Mouse (Mus musculus) hindbrain, postnatal 0 days (tissue): ENCODE results near the gene Amer3. TPM values are rescaled to one million over a fixed set of nuclear protein-coding genes. Genes with fewer than 3 reads are reported as not detected.
"Not testable (repeated sequence)": the region's sequence is repeated elsewhere in the genome, so short reads cannot be mapped to it uniquely, and the experiment has no call there.

Source experiments
- ATAC-seq: fragments of 200-750 bp; cut with Nextera tagmentation; 2 replicates; pipeline ENCODE4 v1.8.0; 2017; ENCODE audit warnings: mild to moderate bottlenecking, moderate TSS enrichment, moderate library complexity
- DNase-seq: peaks from one replicate; pipeline ENCODE4 v3.0.0-alpha.2; 2015; ENCODE audit warnings: low spot score
- H3K27ac ChIP-seq: fragments of 300-500 bp; sonication (generic); 2 replicates; pipeline ENCODE4 v1.5.1; 2014; ENCODE audit warnings: mild to moderate bottlenecking
- H3K27me3 ChIP-seq: fragments of 300-500 bp; sonication (generic); 2 replicates; pipeline ENCODE4 v1.6.1; 2014; ENCODE audit warnings: low read length, mixed read lengths; ENCODE audit not compliant: insufficient read depth
- H3K36me3 ChIP-seq: fragments of 300-500 bp; sonication (generic); 2 replicates; pipeline ENCODE4 v1.6.1; 2014; ENCODE audit warnings: low read length, mixed read lengths; ENCODE audit not compliant: insufficient read depth
- H3K4me1 ChIP-seq: fragments of 300-500 bp; sonication (generic); 2 replicates; pipeline ENCODE4 v1.6.1; 2014; ENCODE audit warnings: antibody characterized with exemption, low read length, mixed read lengths; ENCODE audit not compliant: insufficient read depth
- H3K4me2 ChIP-seq: fragments of 300-500 bp; sonication (generic); 2 replicates; pipeline ENCODE4 v1.6.1; 2014; ENCODE audit warnings: low read depth, mild to moderate bottlenecking, low read length, moderate library complexity, mixed read lengths
- H3K4me3 ChIP-seq: fragments of 300-500 bp; sonication (generic); 2 replicates; pipeline ENCODE4 v1.5.1; 2014; ENCODE audit warnings: low read length
- H3K9ac ChIP-seq: fragments of 300-500 bp; sonication (generic); replicated peaks from 2 replicates; pipeline ENCODE4 v1.6.1; 2014; ENCODE audit warnings: mild to moderate bottlenecking, low read length, moderate library complexity, mixed read lengths
- H3K9me3 ChIP-seq: fragments of 300-500 bp; sonication (generic); 2 replicates; pipeline ENCODE4 v1.6.1; 2016; ENCODE audit warnings: low read length, mixed read lengths
- CTCF ChIP-seq: IDR thresholded peaks from 2 replicates; pipeline ENCODE4 v1.5.1; 2016; ENCODE audit warnings: antibody characterized with exemption, control low read depth, low read depth
- WGBS: fragments of 180-500 bp; shearing (Covaris S2); extraction: QIAGEN DNeasy Blood & Tissue Kit; methylation state at CpG from one replicate; pipeline ENCODE4 v1.1.7; 2014; 5-methylcytosine and 5-hydroxymethylcytosine counted together
- polyA plus RNA-seq: library from polyadenylated mRNA; unstranded; fragments of >200 nt; fragmentation: Nextera tagmentation; extraction: Ambion mirVana; gene quantifications from 2 replicates; pipeline ENCODE4 v1.2.1, GENCODE M21; 2015
- total RNA-seq: library from RNA; depleted of rRNA; stranded (reverse); fragments of >200 nt; gene quantifications from 2 replicates; pipeline ENCODE4 v1.2.3, GENCODE M21; 2014; rRNA removed

Amer3 gene
- total RNA-seq (51.5 and 55.3 TPM in 2 replicates), polyA plus RNA-seq (15.4 and 18.2 TPM in 2 replicates)

DNA sequence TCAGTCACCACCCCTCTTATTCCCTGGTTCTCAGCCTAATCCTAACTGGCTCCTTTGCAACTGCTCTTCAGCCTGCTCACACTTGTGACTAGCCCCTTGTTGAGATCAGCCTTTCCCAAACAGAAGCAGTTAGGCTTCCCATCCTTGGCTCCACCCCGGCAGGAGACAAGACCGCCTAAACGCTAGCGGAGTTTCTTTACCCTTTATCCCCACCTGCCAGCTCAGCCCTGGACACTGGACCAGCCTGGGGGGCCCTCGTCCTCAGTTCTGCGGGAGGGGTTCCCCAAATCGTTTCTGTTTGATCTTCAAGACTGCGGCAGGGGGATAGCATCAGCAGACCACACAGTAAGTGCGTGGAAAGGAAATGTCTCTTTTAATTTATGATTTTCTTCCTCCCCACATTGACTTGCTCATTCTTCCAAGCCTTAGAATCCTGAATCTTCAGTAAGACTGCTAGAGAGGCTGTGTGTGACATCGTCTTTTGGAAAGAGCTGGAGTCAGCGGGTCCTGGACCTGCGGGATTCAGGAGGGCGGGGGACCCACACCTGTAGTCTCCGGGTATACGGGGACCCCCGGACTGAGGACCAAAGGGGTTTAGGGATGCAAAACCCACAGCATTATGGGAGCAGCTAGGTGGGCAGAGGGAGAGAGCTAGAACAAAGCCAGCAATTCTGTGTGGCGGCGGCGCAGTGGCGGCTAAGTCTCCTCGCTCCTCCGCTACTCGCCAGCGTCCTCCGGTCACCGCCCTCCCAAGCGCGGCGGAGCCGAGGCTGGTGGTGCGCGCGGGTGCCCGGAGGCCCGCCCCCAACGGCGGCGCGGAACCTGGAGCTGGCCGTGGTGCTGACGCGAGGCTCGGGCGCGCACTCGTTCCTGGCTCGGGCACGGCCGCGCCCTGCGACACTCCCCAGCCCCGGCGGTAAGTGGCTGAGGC is at the start of gene Amer3:
Amer3 (plus strand) TSS at position 807 of the 931 bp plus-strand sequence.
- DNase-seq (peak; percentile 92), ATAC-seq (peak; percentile 89)
- WGBS: under 1% methylated on average over 52 of the region's 53 CpGs
- Histone ChIP-seq H3K36me3 (no peaks in the 10 kb centered on the region), H3K27ac (peak within 1 kb of the TSS; percentile 89), H3K27me3 (no peaks in the 10 kb centered on the region; the same call in 1 of the 2 replicates), H3K9me3 (no peaks in the 10 kb centered on the region), H3K4me1 (peaks cover 12% of the 10 kb centered on the region), H3K4me3 (peak within 1 kb of the TSS; percentile 52), H3K9ac (peak within 1 kb of the TSS; percentile 62), H3K4me2 (peak within 1 kb of the TSS; percentile 75)
- TF ChIP-seq CTCF: no peak

DNA sequence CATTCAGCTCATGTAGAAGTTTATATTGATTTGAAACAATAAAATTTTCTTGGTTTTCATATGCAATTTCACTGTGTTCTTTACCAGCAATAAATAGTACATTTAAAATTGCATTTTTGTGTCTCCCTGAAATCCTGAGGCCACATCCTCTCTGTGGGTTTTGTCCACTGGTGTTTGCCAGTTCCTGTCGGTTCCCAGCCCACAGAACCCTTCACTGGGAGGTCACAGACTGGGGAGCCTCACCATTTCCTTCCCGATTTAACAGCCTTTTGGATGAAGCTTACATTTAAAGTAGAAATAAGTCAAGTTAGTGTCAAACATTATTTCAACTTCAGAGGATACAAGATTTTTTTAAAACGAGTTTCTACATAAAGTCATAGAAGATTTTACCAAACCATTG is 44.9 kb upstream of the Amer3 start:
- not testable (repeated sequence) for H3K9me3 ChIP-seq, H3K9ac ChIP-seq, ATAC-seq

DNA sequence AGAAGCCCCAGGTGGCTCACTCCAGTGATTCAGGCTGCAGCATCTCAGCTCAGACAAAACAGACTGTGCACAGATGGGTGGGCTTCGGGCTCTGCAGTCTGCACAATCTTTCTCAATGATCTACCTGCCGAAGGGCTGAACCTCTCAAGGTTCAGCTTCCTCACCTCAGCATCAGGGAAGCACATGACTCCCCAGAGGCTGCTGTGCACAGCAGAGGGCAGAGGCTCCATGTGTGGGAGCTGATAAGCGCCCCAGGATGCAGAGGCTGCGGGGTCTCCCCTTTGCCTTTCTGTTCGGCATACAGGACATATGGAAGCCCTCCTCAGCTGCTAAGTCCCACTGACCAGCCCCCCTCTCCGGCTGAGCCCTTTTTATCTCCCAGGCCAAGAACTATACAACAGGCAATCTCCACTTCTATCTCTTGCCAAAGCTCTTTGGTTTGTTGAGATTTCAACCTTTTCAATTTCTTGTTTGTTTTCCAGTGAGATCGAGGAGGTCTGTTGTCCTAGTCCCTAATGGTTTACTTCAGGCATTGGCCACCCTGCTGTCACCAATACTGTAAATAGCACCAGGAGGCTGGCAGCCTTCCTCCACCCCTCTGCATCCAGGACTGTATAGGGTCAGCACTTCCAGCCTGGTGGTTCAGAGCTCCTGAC is 44.3 kb upstream of the Amer3 start, which contains the start of gene Cfc1:
Cfc1 (plus strand) TSS at position 606 of the 656 bp plus-strand sequence.
- Histone ChIP-seq H3K4me2 (peak within 1 kb of the TSS; percentile 58), H3K4me1 (peaks cover 10% of the 10 kb centered on the region), H3K4me3 (peak within 1 kb of the TSS; percentile 29; the same call in 1 of the 2 replicates)
- not testable (repeated sequence) for DNase-seq, H3K9ac ChIP-seq, H3K9me3 ChIP-seq, H3K36me3 ChIP-seq, H3K27ac ChIP-seq, H3K27me3 ChIP-seq, ATAC-seq
- 39% methylated on average over 7 of the region's 7 CpGs for WGBS

More for the DNA sequence above, 44.9 kb upstream of the Amer3 start:
- H3K4me3 ChIP-seq, H3K27me3 ChIP-seq, H3K27ac ChIP-seq, H3K4me2 ChIP-seq, DNase-seq, H3K36me3 ChIP-seq: not testable (repeated sequence)
- H3K4me1 ChIP-seq: peaks cover 10% of the 10 kb centered on the region
- WGBS: 60% methylated on average over 3 of the region's 3 CpGs

DNA sequence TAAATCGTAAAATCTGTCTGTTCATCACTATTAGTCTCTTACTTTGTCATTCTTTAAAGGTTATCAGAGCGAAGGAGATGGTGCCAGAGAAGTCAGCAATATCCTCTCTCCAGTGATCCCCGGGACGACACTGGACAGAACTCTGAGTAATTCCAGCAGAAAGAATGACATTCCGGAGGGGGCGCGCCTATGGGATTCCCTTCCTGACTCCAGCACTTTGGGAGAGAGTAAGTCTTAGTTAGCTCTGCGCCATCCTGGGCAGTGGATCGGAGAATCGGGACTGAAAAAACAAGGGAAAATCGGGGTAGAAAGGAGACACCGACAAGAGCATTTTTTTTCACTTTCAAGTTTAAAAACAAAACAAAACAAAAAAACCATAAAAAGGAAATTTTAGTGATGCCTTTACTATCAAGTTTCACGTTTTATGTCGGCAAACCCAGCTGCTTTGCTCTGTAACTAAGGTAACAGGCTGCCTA is 43.1 kb upstream of the Amer3 start:
- Histone ChIP-seq H3K36me3 (no peaks in the 10 kb centered on the region), H3K4me2 (peak overlapping the region; percentile 58), H3K27me3 (peaks cover 5% of the 10 kb centered on the region; the same call in 1 of the 2 replicates), H3K9ac (no peak overlapping the region), H3K9me3 (no peaks in the 10 kb centered on the region), H3K27ac (no peak overlapping the region), H3K4me1 (peaks cover 10% of the 10 kb centered on the region), H3K4me3 (peak overlapping the region; percentile 29)
- TF ChIP-seq CTCF: no peak
- WGBS: 2% methylated on average over 14 of the region's 14 CpGs
- ATAC-seq (no peak), DNase-seq (no peak)

DNA sequence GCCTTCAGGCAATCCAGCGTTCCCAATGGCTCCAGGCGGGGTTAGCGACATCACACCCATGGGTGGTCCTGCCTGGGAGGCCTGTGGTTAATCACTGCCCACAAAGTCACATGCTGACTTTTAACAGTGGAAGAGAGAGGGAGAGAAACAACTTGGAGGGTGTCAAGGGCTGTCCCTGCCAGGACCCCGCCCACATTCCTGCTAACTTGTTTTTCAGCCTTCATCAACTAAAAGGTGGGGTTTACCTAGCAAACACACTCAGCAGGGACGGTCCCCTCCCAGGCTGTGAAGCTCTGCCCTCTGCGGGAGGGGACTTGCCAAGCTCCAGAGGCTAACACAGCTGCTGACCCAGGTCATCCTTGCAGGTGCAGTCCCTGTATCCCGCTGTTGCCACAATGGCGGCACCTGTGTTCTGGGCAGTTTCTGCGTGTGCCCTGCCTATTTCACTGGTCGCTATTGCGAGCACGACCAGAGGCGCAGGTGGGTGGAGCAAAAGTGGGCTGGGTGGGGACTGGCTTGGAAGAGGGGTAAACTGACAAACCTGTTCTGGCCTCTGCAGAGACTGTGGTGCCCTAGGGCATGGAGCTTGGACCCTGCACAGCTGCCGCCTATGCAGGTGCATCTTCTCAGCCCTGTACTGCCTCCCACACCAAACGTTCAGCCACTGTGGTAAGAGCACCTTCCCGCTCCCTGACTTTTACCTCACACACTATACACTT is 42.5 kb upstream of the Amer3 start:
- H3K4me1 ChIP-seq: peaks cover 10% of the 10 kb centered on the region
- no peak overlapping the region for H3K27ac ChIP-seq
- peak overlapping the region; percentile 58 for H3K4me2 ChIP-seq
- TF ChIP-seq CTCF: no peak
- ATAC-seq: peak; percentile 65; the same call in 1 of the 2 replicates
- H3K36me3 ChIP-seq: no peaks in the 10 kb centered on the region
- H3K27me3 ChIP-seq: peaks cover 5% of the 10 kb centered on the region; the same call in 1 of the 2 replicates
- H3K9ac ChIP-seq: peak overlapping the region; percentile 38; the same call in 1 of the 2 replicates
- H3K4me3 ChIP-seq: peak overlapping the region; percentile 29
- peak; percentile 8 for DNase-seq
- WGBS: 3% methylated on average over 16 of the region's 16 CpGs
- no peaks in the 10 kb centered on the region for H3K9me3 ChIP-seq

DNA sequence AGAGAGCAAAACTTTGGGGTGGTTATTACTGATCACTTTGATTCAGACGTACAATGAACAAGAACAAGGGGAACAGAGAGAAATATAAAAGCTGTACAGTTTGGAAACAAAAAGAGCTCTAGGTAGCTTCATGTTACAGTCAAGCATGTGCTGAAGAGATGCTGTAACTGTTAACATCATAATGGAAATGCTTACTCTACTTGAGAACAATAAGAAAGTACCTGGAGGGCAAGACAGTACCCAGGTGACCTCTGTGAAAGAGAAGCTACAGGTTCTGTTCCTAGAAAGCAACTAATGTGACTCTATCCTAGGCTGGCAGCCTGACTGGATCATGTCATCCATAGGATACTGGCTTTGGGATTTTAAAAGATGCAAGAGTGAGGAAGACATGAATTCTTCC is 32.4 kb upstream of the Amer3 start:
- H3K9me3 ChIP-seq: no peaks in the 10 kb centered on the region
- no peak overlapping the region for H3K27ac ChIP-seq
- H3K4me2 ChIP-seq: no peak overlapping the region
- H3K27me3 ChIP-seq: no peaks in the 10 kb centered on the region
- no peak overlapping the region for H3K9ac ChIP-seq
- H3K4me1 ChIP-seq: no peaks in the 10 kb centered on the region
- H3K36me3 ChIP-seq: no peaks in the 10 kb centered on the region
- no peak for TF ChIP-seq CTCF
- WGBS: 85% methylated on average over 1 of the region's 1 CpGs
- DNase-seq (no peak), ATAC-seq (no peak)
- H3K4me3 ChIP-seq: no peak overlapping the region
